Comparison of ENCODE assay signal across 9 mouse cellular contexts in the genomic region with DNA sequence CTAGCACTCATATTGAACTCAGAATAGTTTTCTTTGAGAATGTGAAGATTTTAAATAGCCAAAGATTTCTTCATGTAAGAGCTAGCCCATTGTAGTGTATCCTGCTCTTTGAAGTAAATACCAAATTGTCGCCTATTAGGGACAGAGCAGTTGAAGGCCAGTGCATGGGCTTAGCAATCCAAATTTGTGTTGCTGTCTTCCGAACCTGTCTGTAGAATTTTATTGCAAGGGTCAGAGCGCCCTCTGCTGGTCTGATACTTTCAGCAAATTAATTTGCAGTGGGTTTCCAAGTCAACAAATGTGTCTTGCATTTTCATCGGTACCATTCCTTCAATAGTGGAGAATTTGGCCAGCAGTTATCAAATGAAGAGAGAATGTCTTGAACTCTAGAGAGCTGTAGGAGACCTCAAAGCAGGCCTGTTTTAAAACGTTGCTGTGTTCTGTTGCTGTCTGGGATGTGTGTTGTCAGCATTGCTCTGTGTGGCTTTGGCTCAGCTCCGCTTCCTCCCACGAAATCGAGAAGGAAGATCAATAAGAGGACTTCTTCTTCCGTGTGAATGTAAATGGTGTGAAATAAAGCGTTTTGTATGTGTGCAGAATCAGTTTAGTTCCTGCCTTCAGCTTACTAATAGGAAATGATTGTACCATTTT.
DNase-seq lines count a peak whose midpoint lies in the region; ATAC-seq and TF ChIP-seq lines count a peak whose summit lies in the region.
"Had no signal": no experiment of that assay in that cellular context is flagged by ENCODE, and none has a peak within 500 bp of the region (broad histone marks: within the 10 kb centered on the region; RNA-seq: fewer than 3 reads in every experiment).

No protein-coding gene starts in this region.

- peak; percentile 71; the same call in 1 of the 2 replicates for ATAC-seq in lung, embryonic 14.5 days (ENCODE audit: insufficient read depth)
- peak; percentile 75 for ATAC-seq in neutrophil, adult 5-6 weeks (ENCODE audit: extremely low read depth, insufficient number of reproducible peaks, low FRiP score, poor library complexity, severe bottlenecking)

- H3K27me3 ChIP-seq in lung, embryonic 14.5 days (ENCODE audit: insufficient read depth, low read length), result no peaks in the 10 kb centered on the region
- H3K27me3 ChIP-seq: embryonic facial prominence, embryonic 13.5 days had no signal

- H3K4me1 ChIP-seq in lung, embryonic 14.5 days (ENCODE audit: insufficient read depth), result no peaks in the 10 kb centered on the region

- H3K27ac ChIP-seq in lung, embryonic 14.5 days (ENCODE audit: low read depth), result no peak overlapping the region
- H3K27ac ChIP-seq: embryonic facial prominence, embryonic 13.5 days had no signal

- H3K9me3 ChIP-seq in lung, embryonic 14.5 days (ENCODE audit: low read depth, low read length), result no peaks in the 10 kb centered on the region
- H3K9me3 ChIP-seq: embryonic facial prominence, embryonic 13.5 days had no signal

- H3K4me2 ChIP-seq in lung, embryonic 14.5 days, result no peak overlapping the region
- H3K4me2 ChIP-seq: embryonic facial prominence, embryonic 13.5 days had no signal

- peak; percentile 87 for TF ChIP-seq CTCF in lung, embryonic 14.5 days (IDR thresholded peaks at IDR 0.05; ENCODE audit: low read depth)

- DNase-seq in 3T3-L1 (ENCODE audit: low read depth, low spot score), result peak; percentile 90
- peak; percentile 83 to 87 for DNase-seq in adrenal gland, adult 18-20 months (ENCODE audit: low spot score in 2 of 2)
- peak; percentile 92 for DNase-seq in embryo, embryonic 10.5 days (ENCODE audit: low spot score)
- peak; percentile 49 to 87 for DNase-seq in heart, adult 9 months (ENCODE audit: low spot score in 2 of 2)
- peak; percentile 53 for DNase-seq in large intestine, adult 2 months (ENCODE audit: low read depth, low spot score)
- DNase-seq in lung, embryonic 14.5 days, result peak; percentile 97
- DNase-seq in thymus, postnatal 0 days (ENCODE audit: low spot score), result peak; percentile 74

- no peaks in the 10 kb centered on the region for H3K36me3 ChIP-seq in lung, embryonic 14.5 days (ENCODE audit: insufficient read depth)
- H3K36me3 ChIP-seq: embryonic facial prominence, embryonic 13.5 days had no signal

- 22% methylated on average over 10 of the region's 10 CpGs for WGBS in large intestine, adult 2 months
- WGBS in lung, embryonic 14.5 days, result 24% methylated on average over 10 of the region's 10 CpGs

- no peak overlapping the region for H3K9ac ChIP-seq in lung, embryonic 14.5 days
- H3K9ac ChIP-seq: embryonic facial prominence, embryonic 13.5 days had no signal

- no peak overlapping the region for H3K4me3 ChIP-seq in lung, embryonic 14.5 days (ENCODE audit: low read depth, low read length)
- H3K4me3 ChIP-seq: embryonic facial prominence, embryonic 13.5 days had no signal
